Mouse (Mus musculus) ovary, postnatal 14 days (tissue): ENCODE data around the gene Prmt8.

ENCODE experiments used
- DNase-seq: peaks from one replicate; pipeline ENCODE4 v3.0.0; 2022; ENCODE audit warnings: low spot score

Prmt8 gene

DNA sequence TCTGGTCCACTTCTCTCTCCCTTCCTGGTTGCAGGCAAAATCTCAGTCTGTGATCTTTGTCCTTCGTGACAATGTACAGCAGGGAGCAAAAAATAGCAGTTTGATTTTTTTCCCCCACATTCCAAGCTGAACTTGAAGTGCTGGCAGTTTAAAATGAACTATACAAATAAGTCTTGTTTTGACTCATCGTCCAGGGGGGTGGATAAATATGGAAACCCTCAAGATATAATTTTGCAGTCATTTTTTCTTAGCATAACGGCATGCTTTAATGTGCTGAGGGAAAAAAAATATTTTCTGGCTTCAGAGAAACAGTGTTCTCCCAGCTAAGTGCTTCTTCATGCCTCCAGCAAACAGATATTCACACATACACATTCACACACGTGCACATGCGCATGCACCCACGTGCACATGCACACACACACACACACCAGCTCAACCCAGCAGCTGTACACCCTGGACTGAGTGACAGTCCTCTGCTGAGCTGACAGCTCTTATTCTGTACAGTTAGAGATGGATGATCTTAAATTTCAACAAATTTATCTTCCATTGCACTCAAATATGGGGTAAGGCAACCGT is 107.5 kb downstream of the Prmt8 start:
- no peak for DNase-seq

DNA sequence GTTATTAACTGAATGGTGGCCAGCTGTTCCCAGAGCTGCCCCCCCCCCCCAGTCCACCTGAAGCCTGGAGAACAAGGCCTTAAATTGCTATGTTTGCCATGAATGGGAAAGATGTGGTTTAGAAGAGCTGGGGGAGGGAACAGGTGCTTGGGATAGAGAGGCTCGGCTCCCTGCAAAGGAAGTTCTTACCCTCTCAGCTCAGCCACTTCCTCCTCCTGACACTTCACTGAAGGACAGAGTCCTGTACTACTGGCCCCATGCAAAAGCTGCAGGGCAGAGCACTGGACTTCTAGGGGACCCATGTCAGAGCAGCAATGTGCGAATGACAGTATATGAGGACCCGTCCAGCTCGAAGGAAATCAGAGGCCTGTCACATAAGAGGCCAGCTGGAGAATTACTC is 109.3 kb downstream of the Prmt8 start:
- no peak for DNase-seq

DNA sequence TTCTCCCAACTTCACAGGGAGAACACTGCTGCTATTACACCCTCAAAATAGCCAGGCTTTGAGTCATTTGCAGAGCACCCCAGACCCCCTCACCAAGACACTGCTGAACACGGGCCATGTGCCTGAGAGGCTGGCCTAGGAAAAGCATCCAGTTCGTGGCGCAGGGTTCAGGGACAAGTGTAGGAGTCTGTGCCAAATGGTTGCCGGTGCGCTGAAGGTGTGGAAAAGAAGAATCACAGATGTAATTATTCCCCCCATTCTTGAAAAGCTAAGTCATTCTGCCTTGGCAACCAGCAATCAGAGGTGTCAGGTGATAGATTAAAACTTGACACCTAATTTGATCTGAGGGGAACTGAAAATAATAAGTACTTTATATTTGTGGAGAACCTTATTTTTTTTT is 109.8 kb downstream of the Prmt8 start:
- DNase-seq = no peak

DNA sequence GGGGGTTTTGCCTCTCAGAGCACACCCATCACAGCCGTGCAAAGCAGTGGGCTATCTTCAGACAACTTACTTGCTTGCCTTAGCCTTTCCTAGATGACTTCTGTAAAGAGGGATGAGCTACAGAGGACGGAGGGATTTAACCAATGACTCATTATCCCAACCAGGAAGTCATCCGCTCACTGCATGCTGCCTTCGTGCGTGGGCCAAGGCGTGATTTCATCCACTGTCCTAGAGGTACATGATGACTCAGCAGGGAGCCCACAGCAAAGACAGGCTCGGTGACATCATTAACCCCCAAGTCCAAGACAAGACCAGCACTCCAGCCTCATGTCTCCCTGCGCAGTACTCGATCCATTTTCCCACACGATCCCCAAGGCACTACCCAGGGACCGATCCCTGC is 112.1 kb downstream of the Prmt8 start:
- DNase-seq = no peak

DNA sequence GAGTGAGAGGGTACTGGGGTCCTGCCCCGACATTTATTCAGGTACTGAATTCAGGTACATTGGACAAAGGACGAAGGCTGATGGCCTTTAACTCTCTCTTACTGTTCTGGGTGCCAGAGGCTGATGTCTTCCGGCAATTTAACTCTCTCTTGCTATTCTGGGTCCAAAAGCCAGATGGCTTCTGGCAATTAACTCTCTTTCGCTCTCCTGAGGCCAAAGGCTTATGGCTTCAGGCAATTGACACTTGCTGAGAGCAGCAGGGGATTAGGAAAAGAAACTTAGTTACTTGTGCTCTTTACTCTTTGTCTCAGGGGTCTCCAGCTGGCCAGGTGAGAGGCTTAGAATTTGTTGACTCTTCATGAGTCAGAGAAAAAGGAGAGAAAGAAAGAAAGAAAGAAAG is 113.3 kb downstream of the Prmt8 start:
- no peak for DNase-seq

DNA sequence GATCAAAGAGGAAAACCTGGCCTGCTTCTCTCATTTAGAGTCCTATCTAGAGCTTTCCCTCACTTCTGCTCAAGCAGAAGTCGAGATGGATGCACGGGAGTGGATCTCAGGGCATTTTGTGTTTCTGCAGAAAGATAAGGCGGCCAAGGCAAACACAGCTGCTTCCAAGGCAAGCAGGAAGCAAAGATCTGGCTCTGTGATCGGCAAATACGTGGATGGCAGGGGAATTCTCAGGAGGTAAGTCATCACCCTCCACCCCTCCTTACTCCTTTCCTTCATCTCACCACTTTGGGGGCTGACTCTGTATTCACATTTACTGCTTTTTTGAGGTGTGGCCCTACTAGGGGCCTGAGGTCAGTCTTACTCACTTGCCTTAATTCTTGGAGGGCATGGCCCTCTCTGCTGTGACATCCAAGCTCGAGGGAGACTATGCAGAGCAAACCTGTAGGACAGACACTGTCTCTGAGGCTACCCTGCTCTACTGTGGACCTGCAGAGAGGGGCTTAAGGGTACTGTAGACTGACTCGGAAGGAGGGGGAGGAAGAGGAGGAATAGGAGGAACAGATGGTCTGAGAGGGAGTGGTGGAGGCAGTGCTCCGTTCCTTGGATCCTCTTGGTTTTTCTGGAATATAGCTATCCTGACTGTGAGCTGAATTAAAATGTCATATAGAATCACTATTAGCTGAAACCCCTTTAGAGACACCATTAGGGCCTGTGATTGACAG is 128.0 kb downstream of the Prmt8 start:
- no peak for DNase-seq
